Mouse (Mus musculus) heart, embryonic 16.5 days (tissue): ENCODE measurements at regions not wholly inside any gene's neighbourhood (a gene's known extent, or its start where the extent isn't known, plus 50 kb on each side); places are given as distances from the start of the nearest gene placed in this dataset.

Source experiments
- ATAC-seq: fragments of 200-750 bp; cut with Nextera tagmentation; replicated peaks from 2 replicates; pipeline ENCODE4 v1.8.0; 2017; ENCODE audit warnings: moderate number of reproducible peaks; ENCODE audit not compliant: insufficient read depth, low FRiP score; ENCODE audit errors: extremely low read depth
- H3K27ac ChIP-seq: fragments of 300-500 bp; sonication (generic); 2 replicates; pipeline ENCODE4 v1.5.1; 2014; ENCODE audit warnings: mild to moderate bottlenecking, low read length, control low read depth, moderate library complexity
- H3K27me3 ChIP-seq: fragments of 300-500 bp; sonication (generic); 2 replicates; pipeline ENCODE4 v1.6.1; 2014; ENCODE audit warnings: low read length, mixed read lengths; ENCODE audit not compliant: control insufficient read depth, insufficient read depth
- H3K36me3 ChIP-seq: fragments of 300-500 bp; sonication (generic); 2 replicates; pipeline ENCODE4 v1.6.1; 2014; ENCODE audit not compliant: control insufficient read depth, insufficient read depth
- H3K4me1 ChIP-seq: fragments of 300-500 bp; sonication (generic); 2 replicates; pipeline ENCODE4 v1.6.1; 2014; ENCODE audit warnings: low read length, mixed read lengths; ENCODE audit not compliant: control insufficient read depth, insufficient read depth
- H3K4me2 ChIP-seq: fragments of 300-500 bp; sonication (generic); 2 replicates; pipeline ENCODE4 v1.6.1; 2014; ENCODE audit warnings: low read depth, mild to moderate bottlenecking, control low read depth, low read length
- H3K4me3 ChIP-seq: fragments of 300-500 bp; sonication (generic); 2 replicates; pipeline ENCODE4 v1.5.1; 2014; ENCODE audit warnings: mild to moderate bottlenecking, control low read depth, low read length
- H3K9ac ChIP-seq: fragments of 300-500 bp; sonication (generic); 2 replicates; pipeline ENCODE4 v1.6.1; 2014; ENCODE audit warnings: low read length, control low read depth
- H3K9me3 ChIP-seq: fragments of 300-500 bp; sonication (generic); replicated peaks from 2 replicates; pipeline ENCODE4 v1.6.1; 2016; ENCODE audit warnings: low read length; ENCODE audit not compliant: control insufficient read depth
- WGBS: fragments of 180-500 bp; shearing (Covaris S2); extraction: QIAGEN DNeasy Blood & Tissue Kit; methylation state at CpG from one replicate; pipeline ENCODE4 v1.1.7; 2014; 5-methylcytosine and 5-hydroxymethylcytosine counted together

DNA sequence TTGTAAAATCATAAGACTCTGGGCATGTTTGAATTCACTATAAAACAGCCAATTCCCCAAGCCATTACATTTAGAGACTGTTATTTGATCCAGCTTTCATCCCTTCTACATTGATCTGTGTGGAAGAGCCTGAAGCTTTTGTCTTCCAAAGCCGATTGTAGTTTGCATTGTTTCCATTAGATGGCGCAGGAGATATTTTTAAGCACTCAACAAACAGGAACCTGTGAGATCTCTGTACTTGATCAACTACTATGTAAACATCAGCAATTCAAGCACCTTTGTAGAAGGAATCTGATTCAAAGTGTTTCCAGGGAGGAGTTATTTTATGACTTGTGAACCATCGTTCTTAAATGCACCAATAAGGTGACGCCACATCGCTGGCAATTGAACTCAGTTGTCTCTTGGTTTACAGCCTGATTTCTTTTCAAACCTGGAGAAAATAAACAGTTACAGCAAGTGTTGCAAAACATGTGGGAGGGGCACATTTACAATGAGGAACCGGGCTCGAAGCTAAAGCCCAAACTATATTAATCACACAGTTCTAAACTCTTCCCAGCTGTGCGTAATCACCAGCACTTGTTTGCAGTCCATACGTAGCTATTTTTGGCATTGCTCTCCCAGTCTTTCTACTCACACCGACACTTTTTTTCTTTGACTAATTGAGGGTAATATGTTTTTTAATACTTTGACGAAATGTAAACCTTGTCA lies 812.0 kb upstream of the Acvr2a start:
- 33% methylated on average over 11 of the region's 11 CpGs for WGBS
- H3K36me3 ChIP-seq: no peaks in the 10 kb centered on the region
- no peak overlapping the region for H3K27ac ChIP-seq
- H3K9ac ChIP-seq: no peak overlapping the region
- H3K9me3 ChIP-seq: no peaks in the 10 kb centered on the region
- H3K4me3 ChIP-seq: no peak overlapping the region; the same call in 1 of the 2 replicates
- H3K4me2 ChIP-seq: peak overlapping the region; percentile 41; the same call in 1 of the 2 replicates
- no peaks in the 10 kb centered on the region for H3K4me1 ChIP-seq
- no peaks in the 10 kb centered on the region for H3K27me3 ChIP-seq
- ATAC-seq: no peak

DNA sequence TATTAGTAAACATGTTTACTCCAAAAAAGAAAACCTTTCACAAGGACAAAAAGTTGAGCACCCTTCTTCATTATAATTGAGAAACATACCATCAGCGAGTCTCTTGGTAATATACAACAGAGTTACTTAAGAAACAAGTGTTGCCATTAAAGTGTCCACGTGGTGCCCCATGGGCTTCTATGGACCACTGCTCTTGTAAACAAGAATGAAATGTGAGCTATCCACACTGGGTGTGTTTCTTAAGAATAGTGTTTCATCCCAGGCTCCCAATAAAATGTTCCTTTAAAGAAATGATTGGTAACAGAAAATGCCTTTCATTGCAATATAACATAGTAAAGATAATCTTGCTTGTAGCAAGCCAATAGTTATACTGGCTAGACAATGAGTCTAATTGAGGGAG lies 803.6 kb upstream of the Acvr2a start:
- H3K9ac ChIP-seq: no peak overlapping the region
- H3K9me3 ChIP-seq: no peaks in the 10 kb centered on the region
- H3K36me3 ChIP-seq: no peaks in the 10 kb centered on the region
- no peak overlapping the region for H3K27ac ChIP-seq
- 87% methylated on average over 2 of the region's 2 CpGs for WGBS
- no peaks in the 10 kb centered on the region for H3K4me1 ChIP-seq
- H3K4me2 ChIP-seq: no peak overlapping the region
- H3K4me3 ChIP-seq: no peak overlapping the region
- no peak for ATAC-seq
- no peaks in the 10 kb centered on the region for H3K27me3 ChIP-seq

DNA sequence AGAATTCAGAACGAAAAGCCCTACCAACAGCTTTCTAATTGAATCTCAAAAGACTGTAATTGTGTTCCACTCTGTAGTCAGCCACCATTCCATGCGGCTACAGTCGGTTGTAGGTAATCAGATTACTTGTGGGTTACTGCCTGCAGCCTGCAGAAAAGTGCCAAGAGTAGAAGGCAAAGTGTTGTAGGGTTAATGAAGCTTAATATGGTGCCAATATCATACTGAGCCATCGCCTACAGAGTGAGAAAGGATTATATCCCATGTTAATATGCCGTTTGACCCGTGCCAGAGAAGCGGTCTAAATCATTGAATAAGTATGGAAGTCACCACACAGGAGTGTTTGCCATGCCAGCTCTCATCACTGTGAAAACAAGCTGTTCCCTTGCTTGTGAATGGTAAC lies 786.4 kb upstream of the Acvr2a start:
- no peak for ATAC-seq
- Histone ChIP-seq H3K27ac (no peak overlapping the region), H3K4me2 (no peak overlapping the region), H3K9me3 (no peaks in the 10 kb centered on the region), H3K36me3 (no peaks in the 10 kb centered on the region), H3K9ac (no peak overlapping the region), H3K4me1 (no peaks in the 10 kb centered on the region), H3K4me3 (no peak overlapping the region), H3K27me3 (no peaks in the 10 kb centered on the region)
- WGBS: 84% methylated on average over 7 of the region's 7 CpGs

DNA sequence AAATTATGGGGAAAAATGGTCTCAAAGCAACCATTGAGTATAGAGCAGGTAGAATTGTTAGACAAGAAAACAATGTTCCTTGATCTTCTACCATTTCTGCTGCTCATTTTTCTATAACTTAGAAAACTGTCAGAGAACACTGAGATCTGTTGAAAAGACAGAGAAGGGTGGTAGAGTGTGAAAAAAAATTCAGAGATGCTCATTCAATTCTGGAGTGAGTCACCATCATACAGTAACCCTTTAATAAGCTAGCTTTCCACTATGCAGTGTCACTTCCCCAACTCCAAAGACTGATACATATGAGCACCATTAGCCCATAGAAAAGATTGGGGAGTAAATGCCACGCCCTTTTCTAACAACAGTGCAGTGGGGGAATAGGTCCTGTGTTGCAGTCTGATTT lies 752.5 kb upstream of the Acvr2a start:
- no peak overlapping the region for H3K27ac ChIP-seq
- no peak overlapping the region for H3K9ac ChIP-seq
- no peak for ATAC-seq
- WGBS: 57% methylated on average over 1 of the region's 1 CpGs
- H3K36me3 ChIP-seq: no peaks in the 10 kb centered on the region
- H3K4me2 ChIP-seq: no peak overlapping the region
- H3K27me3 ChIP-seq: no peaks in the 10 kb centered on the region
- no peak overlapping the region for H3K4me3 ChIP-seq
- H3K9me3 ChIP-seq: no peaks in the 10 kb centered on the region
- no peaks in the 10 kb centered on the region for H3K4me1 ChIP-seq

DNA sequence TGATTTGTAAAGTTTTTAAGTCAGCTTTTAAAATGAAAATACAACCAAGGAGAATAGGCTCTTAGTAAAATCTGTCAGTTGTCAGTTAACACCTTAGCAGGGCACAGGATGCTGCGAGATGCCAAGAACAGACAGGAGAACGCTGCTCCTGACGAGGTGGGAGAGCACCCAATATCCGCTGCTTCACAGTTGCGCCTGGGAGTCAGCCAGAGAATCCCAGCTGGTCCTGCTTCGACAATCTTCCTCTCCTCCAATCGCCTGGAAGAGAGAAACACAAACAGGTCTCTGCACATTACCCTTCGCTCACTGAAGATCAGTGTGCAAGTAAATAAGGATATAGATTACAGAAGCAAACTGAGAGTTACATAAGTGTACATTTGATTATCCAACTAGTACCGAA lies 750.5 kb upstream of the Acvr2a start:
- H3K9ac ChIP-seq: no peak overlapping the region
- no peak for ATAC-seq
- H3K4me3 ChIP-seq: no peak overlapping the region
- H3K4me1 ChIP-seq: no peaks in the 10 kb centered on the region
- H3K27me3 ChIP-seq: no peaks in the 10 kb centered on the region
- no peak overlapping the region for H3K27ac ChIP-seq
- H3K36me3 ChIP-seq: no peaks in the 10 kb centered on the region
- H3K9me3 ChIP-seq: no peaks in the 10 kb centered on the region
- WGBS: 46% methylated on average over 9 of the region's 9 CpGs
- H3K4me2 ChIP-seq: no peak overlapping the region

DNA sequence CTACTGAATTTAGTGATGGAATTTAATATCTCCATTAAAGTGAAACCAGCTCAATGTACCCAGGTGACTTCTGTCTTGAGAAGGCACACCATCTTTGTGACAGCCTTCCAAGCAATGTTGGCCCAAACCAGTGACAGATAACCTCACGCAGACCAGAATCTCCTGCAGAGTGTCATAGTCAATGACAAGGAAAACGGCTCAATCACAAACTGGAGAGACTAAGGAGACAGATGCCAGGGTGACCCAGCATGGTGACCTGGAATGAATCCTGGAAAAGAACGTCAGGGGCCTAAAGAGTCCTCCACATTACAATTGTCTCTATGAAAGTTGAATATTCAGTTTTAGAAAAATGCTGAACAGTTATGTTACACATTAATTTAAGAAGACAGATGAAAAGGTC lies 748.7 kb upstream of the Acvr2a start:
- WGBS: 51% methylated on average over 3 of the region's 3 CpGs
- Histone ChIP-seq H3K9ac (no peak overlapping the region), H3K36me3 (no peaks in the 10 kb centered on the region), H3K27ac (no peak overlapping the region), H3K9me3 (no peaks in the 10 kb centered on the region), H3K27me3 (no peaks in the 10 kb centered on the region), H3K4me2 (no peak overlapping the region), H3K4me1 (no peaks in the 10 kb centered on the region), H3K4me3 (no peak overlapping the region)
- no peak for ATAC-seq

DNA sequence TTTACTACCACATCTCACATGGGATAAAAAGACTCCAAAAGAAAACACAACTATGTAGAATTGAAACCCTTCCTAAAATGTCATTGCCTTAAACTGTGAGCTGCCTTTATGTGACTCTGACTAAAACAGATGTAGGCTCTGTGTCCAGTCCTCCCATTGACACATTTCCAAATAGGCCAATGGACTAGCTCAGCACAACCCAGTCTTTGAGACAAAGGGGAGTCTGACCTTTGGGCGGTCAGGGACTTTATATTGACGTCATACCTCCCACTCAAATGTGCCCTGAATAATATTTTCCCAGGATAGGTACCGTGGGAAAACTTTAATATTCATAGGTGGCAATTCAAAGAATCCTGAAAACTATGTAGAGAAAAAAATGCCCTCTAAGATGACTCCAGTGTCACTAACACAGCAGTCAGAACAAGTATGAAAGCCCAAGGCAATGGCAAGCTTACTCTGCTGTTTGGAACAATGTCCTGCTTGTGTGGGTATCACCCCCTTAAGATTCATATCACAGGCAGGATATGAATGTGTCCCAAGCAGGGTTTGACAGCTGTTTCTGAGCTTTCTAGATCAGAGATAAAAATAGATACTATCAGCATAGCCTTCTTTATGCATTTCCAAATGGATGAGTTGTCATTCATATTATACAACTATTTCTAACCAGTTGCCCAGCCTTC lies 731.6 kb upstream of the Acvr2a start:
- no peaks in the 10 kb centered on the region for H3K27me3 ChIP-seq
- no peak overlapping the region for H3K27ac ChIP-seq
- H3K9me3 ChIP-seq: no peaks in the 10 kb centered on the region
- H3K4me1 ChIP-seq: no peaks in the 10 kb centered on the region
- no peak overlapping the region for H3K4me2 ChIP-seq
- no peak overlapping the region for H3K4me3 ChIP-seq
- ATAC-seq: no peak
- no peaks in the 10 kb centered on the region for H3K36me3 ChIP-seq
- no peak overlapping the region for H3K9ac ChIP-seq
- 77% methylated on average over 3 of the region's 3 CpGs for WGBS

DNA sequence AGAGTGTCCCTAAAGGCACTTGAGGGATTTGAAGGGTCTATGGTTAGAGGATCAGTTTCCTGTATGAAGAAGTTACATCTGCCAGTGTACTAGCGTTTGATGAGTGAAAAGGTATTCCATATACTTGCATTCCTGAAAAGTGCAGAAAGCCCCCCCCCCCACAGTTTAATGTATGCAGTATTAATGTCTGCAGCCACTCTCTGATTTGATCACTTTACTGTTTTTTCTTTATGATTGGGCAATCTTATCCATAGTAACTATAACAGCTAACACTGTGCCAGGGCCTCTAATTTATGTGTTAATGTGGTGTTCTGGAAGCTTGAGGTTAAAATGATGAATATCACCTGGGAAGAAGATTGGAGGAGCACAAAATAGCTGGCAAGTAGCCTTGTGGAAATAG lies 715.6 kb upstream of the Acvr2a start:
- H3K36me3 ChIP-seq: no peaks in the 10 kb centered on the region
- H3K9ac ChIP-seq: no peak overlapping the region
- ATAC-seq: no peak
- no peaks in the 10 kb centered on the region for H3K9me3 ChIP-seq
- no peak overlapping the region for H3K4me2 ChIP-seq
- H3K27ac ChIP-seq: no peak overlapping the region
- no peak overlapping the region for H3K4me3 ChIP-seq
- peaks cover 3% of the 10 kb centered on the region for H3K4me1 ChIP-seq
- no peaks in the 10 kb centered on the region for H3K27me3 ChIP-seq
- 42% methylated on average over 1 of the region's 1 CpGs for WGBS

DNA sequence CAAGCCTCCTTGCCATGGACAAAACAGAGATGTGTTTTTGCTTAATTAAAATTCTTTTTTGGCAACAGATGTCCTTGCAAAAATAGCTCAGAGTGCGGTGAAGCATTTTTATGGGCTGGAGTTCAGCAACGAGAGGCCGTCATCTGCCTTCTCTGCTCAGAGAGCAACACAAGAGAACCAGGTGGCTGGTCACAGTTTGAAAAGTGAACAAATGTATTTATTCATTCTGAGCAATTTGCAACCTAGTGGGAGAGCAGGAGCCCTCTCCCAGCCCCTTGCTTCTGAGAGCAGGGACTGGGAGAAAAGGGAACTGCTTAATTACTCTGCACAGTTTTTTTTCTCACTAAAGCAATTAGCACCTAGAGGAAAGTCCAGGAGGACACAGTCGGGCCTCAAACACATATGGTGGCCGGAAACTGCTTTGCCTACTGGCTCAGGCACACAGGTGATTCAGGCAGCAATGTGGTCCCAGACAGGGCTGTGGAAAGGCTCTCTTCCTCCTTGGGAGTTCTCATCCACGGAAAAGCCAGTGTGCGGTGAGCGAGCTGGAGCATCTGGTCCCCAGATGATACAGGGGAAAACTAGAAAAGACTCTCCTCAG lies 714.9 kb upstream of the Acvr2a start:
- Histone ChIP-seq H3K4me1 (peaks cover 3% of the 10 kb centered on the region), H3K36me3 (no peaks in the 10 kb centered on the region), H3K27ac (no peak overlapping the region), H3K4me3 (no peak overlapping the region), H3K9me3 (no peaks in the 10 kb centered on the region), H3K9ac (no peak overlapping the region), H3K4me2 (no peak overlapping the region), H3K27me3 (no peaks in the 10 kb centered on the region)
- WGBS: 63% methylated on average over 8 of the region's 8 CpGs
- no peak for ATAC-seq
